Mouse (Mus musculus) adipocyte (in vitro differentiated cells): ENCODE measurements around the gene Enpp3.

Experiments used
- DNase-seq: peaks from one replicate; pipeline ENCODE4 v3.0.0-alpha.2; 2016; ENCODE audit warnings: low spot score

The Enpp3 gene

GRCm38 (mm10) chr10:24842676-24843075 lies at the start of gene Enpp3:
Gene Enpp3, minus strand, starts transcription at chr10:24842823.
- DNase-seq: no peak

- no peak for DNase-seq
These were observed 45.7 kb upstream of the Enpp3 start for GRCm38 (mm10) chr10:24888343-24888742.

- no peak for DNase-seq
These were observed 43.4 kb upstream of the Enpp3 start for GRCm38 (mm10) chr10:24886008-24886407.

GRCm38 (mm10) chr10:24873624-24874023 lies 31.0 kb upstream of the Enpp3 start:
- DNase-seq: no peak

- DNase-seq: peak; percentile 98
These were observed 27.2 kb upstream of the Enpp3 start, which contains the start of gene Med23 for GRCm38 (mm10) chr10:24869760-24870290. Gene Med23, plus strand, starts transcription at chr10:24869986.

- no peak for DNase-seq
These were observed 21.8 kb upstream of the Enpp3 start for GRCm38 (mm10) chr10:24864434-24864833.

GRCm38 (mm10) chr10:24863146-24863545 lies 20.5 kb upstream of the Enpp3 start:
- no peak for DNase-seq

- DNase-seq: no peak
These were observed 625 bp downstream of the Enpp3 start for GRCm38 (mm10) chr10:24841998-24842397.

GRCm38 (mm10) chr10:24840795-24841194 lies 1.8 kb downstream of the Enpp3 start:
- DNase-seq: no peak

GRCm38 (mm10) chr10:24836366-24837038 lies 6.1 kb downstream of the Enpp3 start:
- peak; percentile 21 for DNase-seq

- peak; percentile 67 for DNase-seq
These were observed 6.8 kb downstream of the Enpp3 start for GRCm38 (mm10) chr10:24835702-24836342.

GRCm38 (mm10) chr10:24834634-24835371 lies 7.8 kb downstream of the Enpp3 start:
- peak; percentile 41 for DNase-seq

GRCm38 (mm10) chr10:24832306-24832705 lies 10.3 kb downstream of the Enpp3 start:
- no peak for DNase-seq

GRCm38 (mm10) chr10:24831377-24832095 lies 11.1 kb downstream of the Enpp3 start:
- no peak for DNase-seq

GRCm38 (mm10) chr10:24830448-24830847 lies 12.2 kb downstream of the Enpp3 start:
- peak; percentile 7 for DNase-seq

GRCm38 (mm10) chr10:24828136-24828535 lies 14.5 kb downstream of the Enpp3 start:
- no peak for DNase-seq

GRCm38 (mm10) chr10:24826130-24826529 lies 16.5 kb downstream of the Enpp3 start:
- no peak for DNase-seq

- no peak for DNase-seq
These were observed 17.1 kb downstream of the Enpp3 start for GRCm38 (mm10) chr10:24825456-24826081.

- no peak for DNase-seq
These were observed 18.0 kb downstream of the Enpp3 start for GRCm38 (mm10) chr10:24824621-24825020.

GRCm38 (mm10) chr10:24823697-24824535 lies 18.7 kb downstream of the Enpp3 start:
- no peak for DNase-seq

GRCm38 (mm10) chr10:24823265-24823664 lies 19.4 kb downstream of the Enpp3 start:
- DNase-seq: no peak
